Mouse (Mus musculus) small intestine, adult 2 months (tissue): ENCODE measurements around the gene Dusp11. TPM values are rescaled to one million over a fixed set of nuclear protein-coding genes. Genes with fewer than 3 reads are reported as not detected.
"Not testable (repeated sequence)": the region's sequence is repeated elsewhere in the genome, so short reads cannot be mapped to it uniquely, and the experiment has no call there.

Experiments used
- H3K27ac ChIP-seq: fragments of 200-500 bp; 2 replicates; pipeline ENCODE4 v1.5.1; 2012; ENCODE audit warnings: low read depth, low read length, control low read depth, inconsistent platforms; ENCODE audit not compliant: insufficient read depth
- H3K27me3 ChIP-seq: fragments of 200-500 bp; 2 replicates; pipeline ENCODE4 v1.6.1; 2012; ENCODE audit warnings: mild to moderate bottlenecking, moderate library complexity, low read length, inconsistent platforms; ENCODE audit not compliant: control insufficient read depth, insufficient read depth
- H3K36me3 ChIP-seq: fragments of 200-500 bp; 2 replicates; pipeline ENCODE4 v1.6.1; 2012; ENCODE audit warnings: mild to moderate bottlenecking, low read length, control low read depth, inconsistent platforms; ENCODE audit not compliant: control insufficient read depth, insufficient read depth
- H3K4me1 ChIP-seq: fragments of 200-500 bp; 2 replicates; pipeline ENCODE4 v1.6.1; 2012; ENCODE audit warnings: low read length, inconsistent platforms, mixed read lengths; ENCODE audit not compliant: control insufficient read depth, insufficient read depth, insufficient read length
- H3K4me3 ChIP-seq: fragments of 200-500 bp; 2 replicates; pipeline ENCODE4 v1.5.1; 2012; ENCODE audit warnings: low read depth, mild to moderate bottlenecking, control low read depth, inconsistent platforms, low read length, moderate library complexity
- CTCF ChIP-seq: fragments of 200-500 bp; IDR thresholded peaks from 2 replicates; pipeline ENCODE4 v1.5.1; 2012; ENCODE audit warnings: low read depth, mild to moderate bottlenecking, control low read depth, inconsistent platforms, low read length, moderate library complexity, mixed read lengths; ENCODE audit not compliant: insufficient replicate concordance, insufficient read length; ENCODE audit errors: extremely low read depth
- POLR2A ChIP-seq: fragments of 200-500 bp; IDR thresholded peaks from 2 replicates; pipeline ENCODE4 v1.6.1; 2012; ENCODE audit warnings: low read depth, mild to moderate bottlenecking, control low read depth, inconsistent platforms, low read length, moderate library complexity
- WGBS: fragments of 180-500 bp; shearing (Covaris S2); methylation state at CpG from one replicate; pipeline ENCODE4 v1.1.7; 2018; 5-methylcytosine and 5-hydroxymethylcytosine counted together
- polyA plus RNA-seq: library from polyadenylated mRNA; depleted of rRNA; stranded (reverse); fragments of >200 nt; gene quantifications from 2 replicates; pipeline ENCODE4 v1.2.3, GENCODE M21; 2012; rRNA removed

Dusp11 gene
- polyA plus RNA-seq = 8.2 and 18.7 TPM in 2 replicates

DNA sequence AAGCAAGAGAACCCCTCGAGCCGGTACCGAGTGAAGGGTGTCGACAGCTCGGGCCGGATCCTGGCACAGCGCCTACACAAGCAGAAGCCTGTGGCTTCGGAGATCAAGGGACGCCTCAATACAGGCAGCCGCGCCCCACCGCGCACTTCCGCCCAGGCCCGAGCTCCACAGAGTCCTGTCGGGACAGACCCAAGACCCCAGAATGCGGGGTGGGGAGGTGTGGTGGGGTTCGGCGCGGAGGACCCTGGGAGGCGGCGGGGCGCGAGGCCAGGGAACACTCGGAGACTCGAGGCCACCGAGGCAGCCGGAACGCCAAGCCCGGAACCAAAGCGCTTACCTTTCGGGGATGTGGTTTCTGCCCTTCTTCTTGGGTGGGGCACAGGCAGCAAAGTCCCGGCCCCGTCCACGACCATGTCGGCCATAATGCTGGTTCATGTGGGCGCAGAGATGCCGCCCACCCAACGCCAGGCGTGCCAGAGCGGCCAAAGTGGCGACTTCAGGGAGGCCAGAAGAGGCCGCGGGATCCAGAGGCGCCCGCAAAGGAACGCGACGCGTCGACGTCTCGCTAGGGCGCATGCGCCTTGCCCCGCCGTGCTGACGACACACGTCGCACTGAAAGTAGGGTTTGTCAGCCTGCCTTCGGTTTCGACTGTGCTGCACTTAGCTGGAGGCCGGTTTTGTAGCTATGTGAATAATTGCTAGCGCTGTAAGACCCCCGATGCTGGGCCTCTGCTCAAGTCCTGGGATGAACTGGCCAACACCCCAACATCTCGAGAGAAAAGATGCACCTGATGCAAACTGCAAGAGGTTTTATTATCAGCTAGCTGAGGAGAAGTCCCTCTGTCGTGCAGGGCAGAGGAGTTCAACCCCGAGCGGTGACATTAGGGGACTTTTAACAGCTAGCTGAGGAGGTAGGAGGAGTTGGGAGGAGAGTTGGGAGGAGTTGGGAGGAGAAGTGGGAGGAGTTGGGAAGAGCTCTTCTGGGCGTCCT lies at the start of gene Dusp11:
TSS of gene Dusp11 (minus strand) at position 567 of the 991 bp plus-strand sequence.
- no peaks in the 10 kb centered on the region for H3K4me1 ChIP-seq
- TF ChIP-seq CTCF = no peak
- TF ChIP-seq POLR2A = peak; percentile 84
- H3K4me3 ChIP-seq = peak within 1 kb of the TSS; percentile 89
- H3K36me3 ChIP-seq = peaks cover 16% of the 10 kb centered on the region
- H3K27ac ChIP-seq = peak within 1 kb of the TSS; percentile 99
- H3K27me3 ChIP-seq = no peaks in the 10 kb centered on the region
- WGBS = under 1% methylated on average over 70 of the region's 70 CpGs

DNA sequence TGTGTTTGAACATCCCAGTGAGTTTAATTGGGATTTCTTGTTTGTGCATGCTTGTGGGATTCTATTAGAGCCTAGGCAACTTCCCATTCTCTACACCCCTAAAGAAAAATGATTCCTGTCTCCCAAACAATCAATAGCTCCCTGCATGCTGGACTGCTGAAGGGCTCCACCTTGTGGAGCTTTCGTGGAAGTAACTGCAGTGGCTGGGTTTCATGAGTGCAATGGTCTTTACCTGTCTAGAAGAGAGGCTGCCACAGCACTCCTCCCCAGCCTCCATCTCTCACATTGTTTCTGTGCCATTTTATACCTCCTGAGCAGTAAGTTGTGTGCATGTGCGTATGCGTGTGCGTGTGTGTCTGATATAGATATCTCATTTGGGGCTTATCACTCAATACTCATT lies 48.5 kb upstream of the Dusp11 start:
- H3K36me3 ChIP-seq = no peaks in the 10 kb centered on the region
- peaks cover 3% of the 10 kb centered on the region; the same call in 1 of the 2 replicates for H3K4me1 ChIP-seq
- no peak for TF ChIP-seq POLR2A
- TF ChIP-seq CTCF = peak; percentile 73; the same call in 1 of the 2 replicates
- H3K4me3 ChIP-seq = no peak overlapping the region
- H3K27ac ChIP-seq = no peak overlapping the region
- 34% methylated on average over 4 of the region's 4 CpGs for WGBS
- H3K27me3 ChIP-seq = no peaks in the 10 kb centered on the region

DNA sequence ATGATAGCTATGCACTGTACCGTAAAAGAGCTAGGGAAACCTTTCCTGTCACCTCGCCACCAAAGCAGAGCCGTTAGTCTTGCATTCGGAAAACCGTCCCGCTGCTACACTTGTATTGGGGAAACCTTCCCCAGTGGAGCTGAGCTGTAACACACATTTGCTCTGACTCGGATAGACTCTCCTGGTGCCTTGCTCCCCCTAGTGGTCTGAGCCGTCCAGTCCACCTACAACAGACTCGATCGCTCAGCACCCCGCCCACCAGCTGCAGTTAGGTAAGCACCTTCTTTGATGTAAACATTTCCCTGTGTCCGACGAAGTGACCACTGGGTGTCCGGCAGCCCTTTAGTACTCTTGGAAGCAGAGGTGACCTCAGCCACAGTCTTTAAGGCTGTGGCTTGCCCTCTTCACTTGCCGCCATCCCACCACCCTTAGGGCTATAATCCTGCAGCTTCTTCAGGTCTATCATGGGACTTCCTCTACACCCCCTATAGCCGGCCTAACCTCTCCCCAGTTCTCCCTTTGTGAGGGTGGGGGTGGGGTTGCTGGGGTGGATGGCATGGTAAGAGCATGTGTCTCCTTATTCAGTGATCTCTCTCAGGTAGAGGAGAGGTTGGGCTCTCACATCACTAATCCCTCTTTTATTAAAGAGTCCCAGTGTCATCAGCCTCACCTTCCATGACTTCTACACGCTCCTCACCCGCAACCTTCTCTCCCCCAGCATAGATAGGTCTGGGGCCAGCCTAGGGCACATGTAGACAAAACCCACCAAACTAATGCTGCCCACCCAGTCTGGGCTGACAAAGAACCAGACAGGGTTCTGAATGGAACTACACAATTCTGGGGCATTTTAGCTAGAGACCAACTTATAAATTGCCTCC lies 43.0 kb upstream of the Dusp11 start:
- no peaks in the 10 kb centered on the region for H3K4me1 ChIP-seq
- no peaks in the 10 kb centered on the region for H3K36me3 ChIP-seq
- no peak overlapping the region for H3K4me3 ChIP-seq
- no peak overlapping the region for H3K27ac ChIP-seq
- no peaks in the 10 kb centered on the region for H3K27me3 ChIP-seq
- WGBS = 12% methylated on average over 18 of the region's 18 CpGs
- TF ChIP-seq CTCF = peak; percentile 97
- no peak for TF ChIP-seq POLR2A

DNA sequence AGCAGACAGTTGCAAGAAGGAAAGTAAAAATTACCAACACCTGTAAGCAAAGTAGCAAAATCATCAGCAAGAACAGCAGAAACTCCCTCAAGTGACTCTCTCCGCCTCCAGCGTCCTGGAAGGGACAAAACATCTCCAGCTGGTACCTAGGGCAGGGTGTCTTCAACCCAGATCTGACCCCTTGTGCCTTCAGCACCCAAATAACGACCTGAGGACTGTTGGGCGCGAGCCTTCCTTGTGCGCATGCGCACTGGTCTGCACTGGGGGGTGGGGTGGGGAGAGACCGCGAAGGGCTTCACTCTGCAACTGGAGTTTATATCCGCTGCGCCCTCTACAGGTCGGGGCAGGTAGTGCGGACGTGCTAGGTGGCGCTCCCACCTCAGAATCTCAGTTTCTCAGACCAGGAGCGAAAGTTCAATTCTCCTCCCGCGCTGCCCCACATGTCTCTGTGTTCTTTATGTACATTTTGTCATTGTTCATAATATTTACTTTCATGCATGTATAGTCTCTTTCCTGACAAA lies 42.0 kb upstream of the Dusp11 start:
- WGBS = 68% methylated on average over 18 of the region's 18 CpGs
- H3K27me3 ChIP-seq = no peaks in the 10 kb centered on the region
- peak; percentile 66; the same call in 1 of the 2 replicates for TF ChIP-seq CTCF
- no peak for TF ChIP-seq POLR2A
- H3K27ac ChIP-seq = no peak overlapping the region
- H3K36me3 ChIP-seq = no peaks in the 10 kb centered on the region
- H3K4me3 ChIP-seq = no peak overlapping the region
- no peaks in the 10 kb centered on the region for H3K4me1 ChIP-seq

DNA sequence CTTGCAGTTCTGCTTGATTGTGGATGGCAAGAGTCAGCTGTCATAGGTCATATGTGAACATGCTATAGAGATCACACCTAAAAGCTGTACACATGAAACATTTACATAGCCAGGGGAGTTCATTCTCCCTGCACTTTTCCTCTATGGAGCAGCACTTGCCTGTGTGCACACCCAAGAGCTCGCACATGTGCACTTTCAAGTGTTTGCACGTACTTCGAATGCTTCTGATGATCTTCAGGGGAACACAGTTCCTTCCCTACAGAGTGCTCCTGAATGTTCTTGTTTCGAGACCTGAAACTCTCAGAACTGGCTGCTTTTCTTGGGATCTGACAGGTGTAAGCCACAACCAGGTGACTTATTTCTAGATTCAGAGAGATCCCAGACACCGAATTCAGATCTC lies 29.3 kb upstream of the Dusp11 start:
- H3K27ac ChIP-seq, H3K27me3 ChIP-seq, H3K36me3 ChIP-seq, H3K4me3 ChIP-seq, H3K4me1 ChIP-seq: not testable (repeated sequence)
- WGBS = 79% methylated on average over 5 of the region's 5 CpGs

DNA sequence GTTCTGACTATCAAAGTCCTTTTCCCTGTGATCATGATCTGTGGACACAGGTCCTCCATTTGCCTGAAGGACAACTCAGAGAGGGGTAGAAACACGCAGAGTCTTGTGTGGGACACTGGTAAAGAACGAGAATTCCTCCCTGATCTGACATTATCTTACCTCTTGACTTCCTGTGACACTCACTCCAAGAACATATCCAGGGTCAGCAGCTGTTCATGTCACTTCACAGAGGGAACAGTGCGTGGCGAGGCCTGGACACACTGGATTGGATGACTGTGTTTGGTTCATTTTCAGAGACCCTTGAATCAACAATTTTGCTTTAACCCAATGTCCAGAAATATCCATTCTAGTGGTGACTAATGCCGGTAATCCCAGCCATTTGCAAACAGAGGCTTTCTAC lies 28.1 kb upstream of the Dusp11 start:
- not testable (repeated sequence) for H3K36me3 ChIP-seq, H3K4me3 ChIP-seq, H3K27ac ChIP-seq, H3K4me1 ChIP-seq, H3K27me3 ChIP-seq
- 81% methylated on average over 5 of the region's 5 CpGs for WGBS

DNA sequence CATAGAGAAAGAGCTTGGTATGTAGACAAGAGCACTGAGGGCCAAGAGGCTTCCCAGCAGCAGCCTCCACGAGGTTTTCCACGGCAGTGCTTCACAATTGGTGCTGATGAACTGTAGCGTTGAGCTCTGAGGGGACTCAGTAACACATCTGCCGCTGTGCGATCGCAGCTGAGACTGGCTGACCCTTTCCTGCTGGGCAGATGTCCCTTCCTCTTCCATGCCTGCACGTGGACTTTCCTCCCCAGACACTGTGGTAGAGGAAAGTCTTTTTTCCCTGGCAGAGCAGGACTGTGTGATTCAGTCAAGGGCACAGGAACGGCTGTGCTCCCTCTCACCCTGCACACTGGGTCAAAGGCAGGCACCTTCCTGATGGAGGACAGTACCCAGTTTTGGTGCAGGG lies 22.9 kb upstream of the Dusp11 start:
- no peak overlapping the region for H3K4me3 ChIP-seq
- no peaks in the 10 kb centered on the region for H3K4me1 ChIP-seq
- WGBS = 85% methylated on average over 8 of the region's 8 CpGs
- TF ChIP-seq POLR2A (no peak), CTCF (no peak)
- no peak overlapping the region for H3K27ac ChIP-seq
- H3K36me3 ChIP-seq = no peaks in the 10 kb centered on the region
- H3K27me3 ChIP-seq = no peaks in the 10 kb centered on the region

DNA sequence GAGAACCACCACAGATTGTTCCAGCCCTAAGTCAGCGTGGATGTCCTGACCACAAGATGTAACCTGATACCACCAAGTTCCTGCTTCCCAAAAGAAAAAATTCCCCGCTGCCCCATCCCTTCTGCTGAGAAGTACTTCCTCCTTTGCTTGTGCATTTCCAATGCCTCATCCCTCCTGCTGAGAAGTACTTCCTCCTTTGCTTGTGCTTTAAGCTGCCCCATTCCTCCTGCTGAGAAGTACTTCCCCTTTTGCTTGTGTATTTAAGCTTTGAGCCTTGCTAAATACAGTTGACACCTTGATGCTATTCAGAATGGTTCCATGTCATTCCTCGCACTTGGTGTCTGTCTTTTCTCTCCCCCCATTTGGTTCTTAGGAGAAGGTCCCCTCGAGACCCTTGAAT lies 17.3 kb upstream of the Dusp11 start:
- not testable (repeated sequence) for H3K27me3 ChIP-seq, H3K4me1 ChIP-seq, H3K36me3 ChIP-seq, H3K4me3 ChIP-seq, H3K27ac ChIP-seq
- 79% methylated on average over 4 of the region's 4 CpGs for WGBS
